Mouse (Mus musculus) ES-Bruce4 (cell line): Measurements from ENCODE around the gene Man2a2. TPM values are rescaled to one million over a fixed set of nuclear protein-coding genes. Genes with fewer than 3 reads are reported as not detected.
A peak's percentile ranks its signal among the peaks of the same experiment; 100 is the strongest.

ENCODE experiments used
- H3K27ac ChIP-seq: 2 replicates; pipeline ENCODE4 v1.5.1; 2012; ENCODE audit warnings: low read length, inconsistent platforms; ENCODE audit not compliant: insufficient read depth
- H3K27me3 ChIP-seq: 2 replicates; pipeline ENCODE4 v1.6.1; 2012; ENCODE audit warnings: mild to moderate bottlenecking, low read length, inconsistent platforms; ENCODE audit not compliant: control insufficient read depth, poor library complexity, insufficient read depth, severe bottlenecking
- H3K36me3 ChIP-seq: 2 replicates; pipeline ENCODE4 v1.6.1; 2012; ENCODE audit warnings: inconsistent platforms, mild to moderate bottlenecking, low read length, moderate library complexity; ENCODE audit not compliant: control insufficient read depth, poor library complexity, insufficient read depth, severe bottlenecking
- H3K4me1 ChIP-seq: one replicate; pipeline ENCODE4 v1.8.1; 2011; ENCODE audit warnings: low read length; ENCODE audit not compliant: control insufficient read depth, insufficient read depth
- H3K4me3 ChIP-seq: 2 replicates; pipeline ENCODE4 v1.5.1; 2011; ENCODE audit warnings: low read depth, mild to moderate bottlenecking, low read length
- H3K9ac ChIP-seq: 2 replicates; pipeline ENCODE4 v1.6.1; 2012; ENCODE audit warnings: low read depth, mild to moderate bottlenecking, inconsistent platforms; ENCODE audit not compliant: poor library complexity, severe bottlenecking
- H3K9me3 ChIP-seq: replicated peaks from 2 replicates; pipeline ENCODE4 v1.6.1; 2012; ENCODE audit warnings: mild to moderate bottlenecking, low read length, inconsistent platforms; ENCODE audit not compliant: control insufficient read depth, poor library complexity, insufficient read depth, severe bottlenecking
- CTCF ChIP-seq: IDR thresholded peaks from one replicate; pipeline ENCODE4 v1.8.1; 2011; ENCODE audit warnings: low read depth, low read length
- EP300 ChIP-seq: IDR thresholded peaks from 2 replicates; pipeline ENCODE4 v1.6.1; 2011; ENCODE audit warnings: low read depth, low read length; ENCODE audit not compliant: insufficient read depth
- POLR2A ChIP-seq: IDR thresholded peaks from one replicate; pipeline ENCODE4 v1.8.1; 2011; ENCODE audit warnings: low read length; ENCODE audit not compliant: insufficient read depth
- polyA plus RNA-seq: library from polyadenylated mRNA; stranded (reverse); fragments of >200 nt; gene quantifications from 2 replicates; pipeline ENCODE4 v1.2.4, GENCODE M21; 2011; ENCODE audit warnings: low read depth; ENCODE audit not compliant: missing spikeins, insufficient read depth, insufficient read length

The Man2a2 gene
- polyA plus RNA-seq, 1 experiment, result 18.1 TPM

DNA sequence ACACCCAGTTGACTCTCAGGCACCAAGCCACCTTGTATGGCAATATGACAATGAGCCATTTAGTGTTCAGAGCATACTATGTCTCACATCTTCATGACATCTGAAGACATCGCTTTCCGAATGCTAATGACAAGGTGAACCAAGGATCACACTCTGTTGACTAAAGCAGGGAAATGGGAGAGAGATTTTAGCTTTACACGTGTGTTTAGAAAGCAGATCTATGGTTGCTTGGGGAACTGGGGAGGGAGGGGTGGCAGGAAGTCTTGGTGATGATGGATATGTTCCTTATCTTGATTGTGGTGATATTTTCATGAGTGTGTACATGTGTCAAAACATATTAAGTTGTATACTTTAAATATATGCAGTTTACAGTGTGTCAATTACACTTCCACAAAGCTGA, 35.0 kb upstream of the Man2a2 start:
- TF ChIP-seq CTCF, result no peak
- TF ChIP-seq POLR2A, result no peak
- TF ChIP-seq EP300, result no peak
- H3K27ac ChIP-seq, result no peak overlapping the region
- no peaks in the 10 kb centered on the region for H3K27me3 ChIP-seq
- no peak overlapping the region for H3K4me3 ChIP-seq
- H3K4me1 ChIP-seq, result peaks cover 1% of the 10 kb centered on the region
- H3K36me3 ChIP-seq, result no peaks in the 10 kb centered on the region
- no peaks in the 10 kb centered on the region for H3K9me3 ChIP-seq
- no peak overlapping the region for H3K9ac ChIP-seq

DNA sequence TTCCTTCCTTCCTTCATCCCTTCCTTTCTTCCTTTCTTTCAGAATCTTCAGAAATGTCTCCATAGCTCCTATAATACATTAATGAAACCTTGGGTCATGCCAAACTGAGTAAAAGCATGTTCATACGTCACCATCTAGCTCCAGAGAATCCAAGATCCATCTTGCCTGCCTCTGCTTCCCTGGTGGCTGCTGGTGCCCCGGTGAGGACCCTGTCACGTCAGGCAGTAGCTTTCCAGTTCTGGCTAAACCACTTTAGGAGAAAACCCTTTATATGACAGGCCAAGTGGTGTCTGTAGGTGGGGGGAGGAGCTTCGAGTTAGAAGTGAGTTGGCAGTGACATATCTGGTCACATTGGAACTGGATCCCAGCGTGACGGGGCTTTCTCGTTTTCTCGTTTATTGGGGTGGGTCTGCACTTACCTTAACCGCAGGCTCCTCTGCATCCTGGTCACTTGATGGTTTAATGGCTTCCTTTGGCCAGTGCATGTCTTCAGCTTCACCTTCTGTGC, 34.1 kb upstream of the Man2a2 start, which contains the start of gene Furin:
Furin (minus strand) TSS at position 249 of the 508 bp plus-strand sequence.
- H3K9me3 ChIP-seq, result no peaks in the 10 kb centered on the region
- H3K4me3 ChIP-seq, result no peak within 1 kb of the TSS
- H3K27me3 ChIP-seq, result no peaks in the 10 kb centered on the region
- H3K36me3 ChIP-seq, result no peaks in the 10 kb centered on the region
- no peak within 1 kb of the TSS for H3K27ac ChIP-seq
- H3K9ac ChIP-seq, result no peak within 1 kb of the TSS
- TF ChIP-seq POLR2A (no peak), EP300 (no peak), CTCF (no peak)
- peaks cover 1% of the 10 kb centered on the region for H3K4me1 ChIP-seq

DNA sequence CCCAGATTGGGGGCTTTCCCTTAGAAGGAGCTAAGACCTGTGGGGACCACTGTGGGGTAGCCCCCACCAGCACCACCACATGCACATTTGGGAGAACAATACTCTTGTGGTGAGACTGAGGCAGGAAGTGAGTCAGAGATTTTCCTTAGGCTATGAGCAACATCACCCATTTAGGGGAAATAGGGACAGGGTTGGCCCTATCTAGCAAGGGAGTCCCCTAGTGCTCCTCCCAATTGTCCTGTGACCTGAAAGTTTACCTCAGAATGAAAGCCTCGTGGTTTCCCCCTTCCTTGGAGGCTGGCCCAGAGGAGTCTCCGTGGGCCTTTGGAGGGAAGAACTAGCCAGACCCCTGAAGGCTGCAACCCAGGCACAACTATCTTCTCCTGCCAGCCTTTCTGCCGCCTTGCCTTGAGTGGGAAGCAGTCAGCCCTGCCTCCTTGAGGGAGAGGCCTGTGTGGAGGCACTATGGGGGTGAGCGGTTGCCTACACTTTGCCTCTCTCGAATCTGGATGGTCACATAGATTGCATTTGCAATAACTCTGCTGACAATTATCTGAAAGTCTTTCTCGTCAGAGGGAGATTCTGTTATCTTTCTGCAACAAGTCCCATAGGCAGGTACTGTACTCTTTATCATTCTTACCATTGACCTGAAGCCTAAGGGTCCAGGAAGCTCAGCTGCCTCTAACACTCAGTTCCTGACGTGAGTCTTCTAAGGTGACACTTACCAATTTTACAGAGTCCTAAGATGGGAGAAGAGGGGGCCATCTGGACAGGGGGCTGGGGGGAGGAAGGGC, 33.1 kb upstream of the Man2a2 start:
- H3K4me3 ChIP-seq, result no peak overlapping the region
- H3K4me1 ChIP-seq, result peaks cover 1% of the 10 kb centered on the region
- no peaks in the 10 kb centered on the region for H3K27me3 ChIP-seq
- H3K9me3 ChIP-seq, result no peaks in the 10 kb centered on the region
- no peak overlapping the region for H3K27ac ChIP-seq
- no peaks in the 10 kb centered on the region for H3K36me3 ChIP-seq
- no peak overlapping the region for H3K9ac ChIP-seq
- no peak for TF ChIP-seq CTCF
- no peak for TF ChIP-seq EP300
- no peak for TF ChIP-seq POLR2A

DNA sequence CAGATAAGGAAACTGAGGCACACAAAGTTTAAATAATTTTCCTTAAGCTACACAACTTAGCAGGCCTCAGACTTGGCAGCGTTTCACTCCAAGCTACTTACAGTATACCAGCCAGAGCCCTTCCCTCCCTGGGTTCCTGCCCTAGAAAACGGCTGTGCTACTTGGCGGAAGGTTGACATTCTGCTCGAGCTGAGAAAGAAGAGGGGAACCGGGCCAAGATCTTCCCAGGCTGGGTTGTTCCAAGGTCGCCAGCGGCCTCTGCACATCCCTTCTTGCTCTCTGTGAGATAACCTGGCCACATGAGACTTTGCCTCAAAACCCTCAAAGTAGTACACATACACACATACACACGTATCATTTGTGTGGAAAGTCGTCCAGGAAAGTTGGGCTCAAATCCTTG, 32.4 kb upstream of the Man2a2 start:
- Histone ChIP-seq H3K36me3 (no peaks in the 10 kb centered on the region), H3K27ac (no peak overlapping the region), H3K4me1 (peaks cover 1% of the 10 kb centered on the region), H3K9ac (peak overlapping the region; percentile 98; the same call in 1 of the 2 replicates), H3K27me3 (no peaks in the 10 kb centered on the region), H3K4me3 (peak overlapping the region; percentile 7; the same call in 1 of the 2 replicates), H3K9me3 (no peaks in the 10 kb centered on the region)
- TF ChIP-seq POLR2A (no peak), CTCF (no peak), EP300 (no peak)

DNA sequence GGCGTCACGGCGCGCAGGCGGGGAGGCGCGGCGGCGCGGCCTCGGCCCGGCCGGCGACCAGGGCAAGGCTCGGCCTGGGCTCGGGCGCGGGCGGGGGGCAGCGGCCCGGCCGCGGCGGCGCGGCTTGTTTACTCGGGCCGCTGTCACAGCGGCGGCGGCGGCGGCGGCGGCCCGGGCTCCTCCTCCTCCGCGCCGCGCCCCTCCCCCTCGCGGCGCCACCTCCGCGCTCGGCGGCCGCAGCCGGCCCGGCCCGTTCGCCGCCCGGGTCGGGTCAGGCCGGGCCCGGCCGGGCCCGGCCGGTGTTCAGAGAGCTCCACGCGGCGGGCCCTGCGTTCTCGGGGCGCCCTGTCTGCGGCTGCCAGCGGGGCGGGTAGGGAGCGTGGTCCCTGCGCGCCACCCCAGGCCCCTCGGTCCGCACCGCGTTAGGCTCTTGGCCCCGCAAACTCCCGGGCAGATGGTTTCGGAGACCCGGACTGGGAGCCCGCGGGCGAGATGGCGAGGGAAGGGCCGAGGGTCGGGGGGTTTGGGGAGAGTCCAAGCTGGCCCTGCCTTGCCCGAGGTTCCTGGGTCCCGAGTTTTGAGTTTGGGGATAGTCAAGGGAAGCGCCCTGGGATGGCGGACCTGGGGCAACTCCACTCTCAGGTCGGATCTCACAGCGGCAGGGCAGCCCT, 31.6 kb upstream of the Man2a2 start:
- no peak overlapping the region for H3K27ac ChIP-seq
- H3K36me3 ChIP-seq, result no peaks in the 10 kb centered on the region
- H3K9ac ChIP-seq, result peak overlapping the region; percentile 98
- H3K4me1 ChIP-seq, result peaks cover 1% of the 10 kb centered on the region
- TF ChIP-seq CTCF (no peak), EP300 (no peak), POLR2A (no peak)
- peak overlapping the region; percentile 65 for H3K4me3 ChIP-seq
- H3K9me3 ChIP-seq, result no peaks in the 10 kb centered on the region
- H3K27me3 ChIP-seq, result no peaks in the 10 kb centered on the region
